Mouse (Mus musculus): ENCODE results near the gene Olfr961. TPM values are rescaled to one million over a fixed set of nuclear protein-coding genes. Genes with fewer than 3 reads are reported as not detected.

Gene Olfr961
- not detected for polyA plus RNA-seq (2014; fragmentation: Illumina TruSeq; extraction: RNeasy Lipid Tissue Mini Kit (QIAGEN cat#74804); ENCODE audit: insufficient read depth, low read depth, low replicate concordance)

GRCm38 (mm10) chr9:39644785-39645184, at the start of gene Olfr961:
Gene Olfr961, plus strand, starts transcription at chr9:39645085.

GRCm38 (mm10) chr9:39603999-39604453, 40.9 kb upstream of the Olfr961 start, which contains the start of gene AW551984:
Gene AW551984, minus strand, starts transcription at chr9:39604403.

GRCm38 (mm10) chr9:39610355-39610754, 34.5 kb upstream of the Olfr961 start, which contains the start of gene Olfr148:
Gene Olfr148, plus strand, starts transcription at chr9:39610655.

GRCm38 (mm10) chr9:39621073-39621472, 23.8 kb upstream of the Olfr961 start, which contains the start of gene Olfr960:
Gene Olfr960, plus strand, starts transcription at chr9:39621373.

GRCm38 (mm10) chr9:39666905-39667304, 22.0 kb downstream of the Olfr961 start, which contains the start of gene Olfr963:
Gene Olfr963, plus strand, starts transcription at chr9:39667205.

Other genes with a start within 250 kb of the Olfr961 start
- not detected for gene Olfr952, start 217.9 kb upstream of the Olfr961 start, polyA plus RNA-seq (2014; fragmentation: Illumina TruSeq; extraction: RNeasy Lipid Tissue Mini Kit (QIAGEN cat#74804); ENCODE audit: insufficient read depth, low read depth, low replicate concordance)
- gene Olfr954, start 188.4 kb upstream of the Olfr961 start, polyA plus RNA-seq (2014; fragmentation: Illumina TruSeq; extraction: RNeasy Lipid Tissue Mini Kit (QIAGEN cat#74804); ENCODE audit: insufficient read depth, low read depth, low replicate concordance): not detected
- not detected for gene Olfr955, start 173.1 kb upstream of the Olfr961 start, polyA plus RNA-seq (2014; fragmentation: Illumina TruSeq; extraction: RNeasy Lipid Tissue Mini Kit (QIAGEN cat#74804); ENCODE audit: insufficient read depth, low read depth, low replicate concordance)
- not detected for gene Olfr44, start 151.1 kb upstream of the Olfr961 start, polyA plus RNA-seq (2014; fragmentation: Illumina TruSeq; extraction: RNeasy Lipid Tissue Mini Kit (QIAGEN cat#74804); ENCODE audit: insufficient read depth, low read depth, low replicate concordance)
- gene Olfr957, start 129.3 kb upstream of the Olfr961 start, polyA plus RNA-seq (2014; fragmentation: Illumina TruSeq; extraction: RNeasy Lipid Tissue Mini Kit (QIAGEN cat#74804); ENCODE audit: insufficient read depth, low read depth, low replicate concordance): not detected
- not detected for gene Olfr958, start 91.0 kb upstream of the Olfr961 start, polyA plus RNA-seq (2014; fragmentation: Illumina TruSeq; extraction: RNeasy Lipid Tissue Mini Kit (QIAGEN cat#74804); ENCODE audit: insufficient read depth, low read depth, low replicate concordance)
- gene Olfr959, start 69.5 kb upstream of the Olfr961 start, polyA plus RNA-seq (2014; fragmentation: Illumina TruSeq; extraction: RNeasy Lipid Tissue Mini Kit (QIAGEN cat#74804); ENCODE audit: insufficient read depth, low read depth, low replicate concordance): not detected
- gene AW551984, start 40.7 kb upstream of the Olfr961 start, polyA plus RNA-seq (2014; fragmentation: Illumina TruSeq; extraction: RNeasy Lipid Tissue Mini Kit (QIAGEN cat#74804); ENCODE audit: insufficient read depth, low read depth, low replicate concordance): 0.23 TPM
- not detected for gene Olfr148, start 34.4 kb upstream of the Olfr961 start, polyA plus RNA-seq (2014; fragmentation: Illumina TruSeq; extraction: RNeasy Lipid Tissue Mini Kit (QIAGEN cat#74804); ENCODE audit: insufficient read depth, low read depth, low replicate concordance)
- not detected for gene Olfr960, start 23.7 kb upstream of the Olfr961 start, polyA plus RNA-seq (2014; fragmentation: Illumina TruSeq; extraction: RNeasy Lipid Tissue Mini Kit (QIAGEN cat#74804); ENCODE audit: insufficient read depth, low read depth, low replicate concordance)
- gene Olfr963, start 22.1 kb downstream of the Olfr961 start, polyA plus RNA-seq (2014; fragmentation: Illumina TruSeq; extraction: RNeasy Lipid Tissue Mini Kit (QIAGEN cat#74804); ENCODE audit: insufficient read depth, low read depth, low replicate concordance): not detected
- gene Olfr149, start 62.0 kb downstream of the Olfr961 start, polyA plus RNA-seq (2014; fragmentation: Illumina TruSeq; extraction: RNeasy Lipid Tissue Mini Kit (QIAGEN cat#74804); ENCODE audit: insufficient read depth, low read depth, low replicate concordance): not detected
- not detected for gene Olfr965, start 66.3 kb downstream of the Olfr961 start, polyA plus RNA-seq (2014; fragmentation: Illumina TruSeq; extraction: RNeasy Lipid Tissue Mini Kit (QIAGEN cat#74804); ENCODE audit: insufficient read depth, low read depth, low replicate concordance)
- not detected for gene Olfr150, start 85.9 kb downstream of the Olfr961 start, polyA plus RNA-seq (2014; fragmentation: Illumina TruSeq; extraction: RNeasy Lipid Tissue Mini Kit (QIAGEN cat#74804); ENCODE audit: insufficient read depth, low read depth, low replicate concordance)
- not detected for gene Olfr967, start 101.2 kb downstream of the Olfr961 start, polyA plus RNA-seq (2014; fragmentation: Illumina TruSeq; extraction: RNeasy Lipid Tissue Mini Kit (QIAGEN cat#74804); ENCODE audit: insufficient read depth, low read depth, low replicate concordance)
- gene Olfr968, start 138.2 kb downstream of the Olfr961 start, polyA plus RNA-seq (2014; fragmentation: Illumina TruSeq; extraction: RNeasy Lipid Tissue Mini Kit (QIAGEN cat#74804); ENCODE audit: insufficient read depth, low read depth, low replicate concordance): not detected
- not detected for gene Olfr969, start 145.9 kb downstream of the Olfr961 start, polyA plus RNA-seq (2014; fragmentation: Illumina TruSeq; extraction: RNeasy Lipid Tissue Mini Kit (QIAGEN cat#74804); ENCODE audit: insufficient read depth, low read depth, low replicate concordance)
- gene Olfr970, start 163.8 kb downstream of the Olfr961 start, polyA plus RNA-seq (2014; fragmentation: Illumina TruSeq; extraction: RNeasy Lipid Tissue Mini Kit (QIAGEN cat#74804); ENCODE audit: insufficient read depth, low read depth, low replicate concordance): not detected
- not detected for gene Olfr971, start 191.8 kb downstream of the Olfr961 start, polyA plus RNA-seq (2014; fragmentation: Illumina TruSeq; extraction: RNeasy Lipid Tissue Mini Kit (QIAGEN cat#74804); ENCODE audit: insufficient read depth, low read depth, low replicate concordance)
- not detected for gene Olfr972, start 221.3 kb downstream of the Olfr961 start, polyA plus RNA-seq (2014; fragmentation: Illumina TruSeq; extraction: RNeasy Lipid Tissue Mini Kit (QIAGEN cat#74804); ENCODE audit: insufficient read depth, low read depth, low replicate concordance)